Mouse (Mus musculus) heart, embryonic 14.5 days (tissue): ENCODE data around the gene Slc12a3. TPM values are rescaled to one million over a fixed set of nuclear protein-coding genes. Genes with fewer than 3 reads are reported as not detected.

ENCODE experiments used
- ATAC-seq: fragments of 200-750 bp; cut with Nextera tagmentation; 2 replicates; pipeline ENCODE4 v1.8.0; 2017; ENCODE audit warnings: low read depth, moderate TSS enrichment; ENCODE audit not compliant: insufficient number of reproducible peaks, insufficient read depth, low FRiP score
- H3K27ac ChIP-seq, 2 experiments: fragments of 200-500 bp in 1 of 2; fragments of 300-500 bp in 1 of 2; sonication (generic) in 1 of 2; replicated peaks in 1 of 2; 2 replicates each; pipeline ENCODE4 v1.5.1; 2012 to 2014; ENCODE audit warnings: low read depth in 2 of 2, low read length in 2 of 2, control low read depth in 1 of 2, mild to moderate bottlenecking in 1 of 2, mixed read lengths in 1 of 2; ENCODE audit not compliant: control insufficient read depth in 1 of 2, insufficient read depth in 1 of 2
- H3K27me3 ChIP-seq: fragments of 300-500 bp; sonication (generic); 2 replicates; pipeline ENCODE4 v1.6.1; 2014; ENCODE audit warnings: mild to moderate bottlenecking, low read length, control low read depth; ENCODE audit not compliant: control insufficient read depth, insufficient read depth
- H3K36me3 ChIP-seq: fragments of 300-500 bp; sonication (generic); 2 replicates; pipeline ENCODE4 v1.6.1; 2014; ENCODE audit warnings: mild to moderate bottlenecking, control low read depth, low read length, mixed read lengths; ENCODE audit not compliant: control insufficient read depth, insufficient read depth
- H3K4me1 ChIP-seq, 2 experiments: fragments of 200-500 bp in 1 of 2; fragments of 300-500 bp in 1 of 2; sonication (generic) in 1 of 2; 2 replicates each; pipeline ENCODE4 v1.6.1; 2012 to 2014; ENCODE audit warnings: low read length in 2 of 2, control low read depth in 1 of 2, mixed read lengths in 1 of 2; ENCODE audit not compliant: control insufficient read depth in 2 of 2, insufficient read depth in 2 of 2
- H3K4me2 ChIP-seq: fragments of 300-500 bp; sonication (generic); 2 replicates; pipeline ENCODE4 v1.6.1; 2014; ENCODE audit warnings: mild to moderate bottlenecking, low read length
- H3K4me3 ChIP-seq, 2 experiments: fragments of 200-500 bp in 1 of 2; fragments of 300-500 bp in 1 of 2; sonication (generic) in 1 of 2; 2 replicates each; pipeline ENCODE4 v1.5.1; 2012 to 2014; ENCODE audit warnings: low read length in 2 of 2, mild to moderate bottlenecking in 2 of 2, control low read depth in 1 of 2, low read depth in 1 of 2, moderate library complexity in 1 of 2; ENCODE audit not compliant: control insufficient read depth in 1 of 2, insufficient read depth in 1 of 2
- H3K9ac ChIP-seq: fragments of 300-500 bp; sonication (generic); 2 replicates; pipeline ENCODE4 v1.6.1; 2014; ENCODE audit warnings: mild to moderate bottlenecking, low read length
- H3K9me3 ChIP-seq: fragments of 300-500 bp; sonication (generic); 2 replicates; pipeline ENCODE4 v1.6.1; 2016; ENCODE audit warnings: low read length, control low read depth; ENCODE audit not compliant: control insufficient read depth
- WGBS: fragments of 180-500 bp; shearing (Covaris S2); extraction: QIAGEN DNeasy Blood & Tissue Kit; methylation state at CpG from one replicate; pipeline ENCODE4 v1.1.7; 2014; 5-methylcytosine and 5-hydroxymethylcytosine counted together
- polyA plus RNA-seq: library from polyadenylated mRNA; unstranded; fragments of >200 nt; fragmentation: Nextera tagmentation; extraction: Ambion mirVana; gene quantifications from 2 replicates; pipeline ENCODE4 v1.2.1, GENCODE M21; 2014

Slc12a3 gene
- polyA plus RNA-seq, 1 experiment from 2014 or later, result not detected

DNA sequence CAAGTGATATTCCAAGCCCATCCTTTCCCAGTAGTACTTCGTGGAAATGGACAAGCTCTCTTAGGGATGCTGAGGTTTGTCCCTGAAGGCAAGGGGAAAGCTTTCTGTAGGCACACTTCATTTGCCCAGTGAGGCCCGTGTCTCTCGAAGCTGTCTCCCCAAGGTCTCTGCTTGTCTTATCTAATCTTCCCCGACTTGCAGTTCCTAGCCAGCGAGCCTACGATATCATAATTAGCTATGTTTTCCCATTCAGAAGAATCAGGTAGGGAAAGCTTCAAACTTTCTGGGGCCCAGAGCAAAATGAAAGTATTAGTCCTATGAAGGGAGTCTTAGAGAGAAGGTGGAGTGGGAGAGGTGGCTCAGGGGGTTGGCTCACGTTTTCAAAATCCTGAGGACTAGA, 55.2 kb downstream of the Slc12a3 start:
- no peak overlapping the region for H3K9ac ChIP-seq
- H3K4me2 ChIP-seq, result no peak overlapping the region
- no peak overlapping the region for H3K27ac ChIP-seq
- H3K9me3 ChIP-seq, result no peaks in the 10 kb centered on the region
- H3K4me1 ChIP-seq, result peaks cover 2 to 16% of the 10 kb centered on the region in 2 experiments; a peak in 3 of 4 replicates
- WGBS, result 65% methylated on average over 7 of the region's 7 CpGs
- peaks cover 1% of the 10 kb centered on the region for H3K36me3 ChIP-seq
- H3K27me3 ChIP-seq, result no peaks in the 10 kb centered on the region
- no peak overlapping the region for H3K4me3 ChIP-seq
- ATAC-seq, result no peak

DNA sequence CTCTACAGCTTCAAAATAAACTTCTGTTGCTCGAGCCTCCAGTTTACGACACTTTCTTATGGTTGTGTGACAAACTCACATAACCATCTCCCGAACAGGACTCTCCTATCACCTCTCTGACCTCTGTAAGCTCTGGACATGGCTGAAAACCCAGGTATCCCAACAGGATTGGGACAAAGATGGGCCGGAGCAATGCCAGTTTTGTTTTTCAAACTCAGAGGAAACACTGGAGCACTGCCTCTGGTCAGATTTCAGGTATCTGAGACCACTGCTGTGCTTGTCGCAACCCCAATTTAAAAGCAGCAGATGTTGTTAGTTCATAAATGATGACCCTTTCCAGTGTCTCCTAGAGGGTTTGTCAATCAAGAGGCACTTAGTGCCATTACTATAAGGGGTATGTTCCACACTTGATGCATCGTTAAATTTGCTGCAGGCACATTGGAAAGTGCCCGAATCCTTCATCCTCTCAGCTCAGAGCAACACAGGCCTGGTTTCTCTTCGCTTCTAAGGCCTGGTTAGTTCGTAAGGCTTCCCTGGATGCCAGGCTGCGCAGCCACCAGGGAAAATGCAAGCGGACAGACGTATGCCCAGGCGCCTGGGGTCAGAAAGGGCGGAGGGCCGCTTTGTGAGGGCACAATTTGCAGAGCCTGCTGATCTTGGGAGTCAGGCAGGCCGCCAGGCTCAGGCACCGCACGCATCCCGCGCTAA, 56.7 kb downstream of the Slc12a3 start:
- no peak; the same call in 1 of the 2 replicates for ATAC-seq
- peaks cover 16% of the 10 kb centered on the region for H3K36me3 ChIP-seq
- no peaks in the 10 kb centered on the region for H3K9me3 ChIP-seq
- H3K4me1 ChIP-seq, result peaks cover 2 to 14% of the 10 kb centered on the region in 2 experiments; a peak in 2 of 4 replicates
- peak overlapping the region; percentile 60 to 68 for H3K27ac ChIP-seq
- no peaks in the 10 kb centered on the region for H3K27me3 ChIP-seq
- 25% methylated on average over 20 of the region's 20 CpGs for WGBS
- H3K9ac ChIP-seq, result peak overlapping the region; percentile 95
- H3K4me3 ChIP-seq, result peak overlapping the region; percentile 78 to 90
- peak overlapping the region; percentile 84 for H3K4me2 ChIP-seq

DNA sequence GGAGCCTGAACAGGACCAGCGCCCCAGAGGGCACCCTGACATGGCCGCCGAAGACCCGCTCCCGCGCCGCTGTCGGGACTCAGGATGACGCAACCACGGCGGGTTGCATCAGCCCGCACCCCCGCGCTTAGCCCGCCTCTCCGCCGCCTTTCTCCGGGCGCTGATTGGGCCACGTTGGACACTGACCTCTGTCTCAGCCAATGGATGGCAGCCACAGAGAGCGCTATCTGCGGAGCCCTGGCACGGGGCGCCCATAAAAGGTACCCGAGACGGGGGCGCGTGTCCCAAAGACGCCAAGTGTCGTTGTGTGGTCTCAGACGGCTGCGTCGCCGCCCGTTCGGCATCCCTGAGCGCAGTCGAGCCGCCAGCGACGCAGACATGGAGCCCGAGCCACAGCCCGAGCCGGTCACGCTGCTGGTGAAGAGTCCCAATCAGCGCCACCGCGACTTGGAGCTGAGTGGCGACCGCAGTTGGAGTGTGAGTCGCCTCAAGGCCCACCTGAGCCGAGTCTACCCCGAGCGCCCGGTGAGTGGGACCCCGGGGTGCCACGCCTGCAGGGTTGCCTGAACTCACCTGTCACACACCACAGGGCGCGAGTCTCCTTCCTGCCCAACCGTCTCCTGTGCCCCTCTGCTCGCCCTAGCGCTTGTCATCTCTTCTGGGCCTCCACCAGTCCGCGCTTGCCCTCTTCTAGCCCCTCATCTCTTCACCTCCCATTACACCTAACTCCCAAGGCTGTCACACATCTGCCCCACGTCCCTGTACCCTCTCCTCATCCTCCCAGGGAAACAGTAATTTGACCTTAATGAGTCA, 57.4 kb downstream of the Slc12a3 start, which contains the start of gene Herpud1:
Herpud1 (plus strand) TSS at position 225 of the 813 bp plus-strand sequence.
- Histone ChIP-seq H3K9me3 (no peaks in the 10 kb centered on the region), H3K4me2 (peak within 1 kb of the TSS; percentile 84), H3K9ac (peak within 1 kb of the TSS; percentile 95), H3K36me3 (peaks cover 24% of the 10 kb centered on the region), H3K27me3 (no peaks in the 10 kb centered on the region), H3K4me1 (peaks cover 2 to 14% of the 10 kb centered on the region in 2 experiments; a peak in 2 of 4 replicates), H3K4me3 (peak within 1 kb of the TSS; percentile 78 to 90), H3K27ac (peak within 1 kb of the TSS; percentile 91)
- ATAC-seq, result peak; percentile 97
- under 1% methylated on average over 65 of the region's 65 CpGs for WGBS

DNA sequence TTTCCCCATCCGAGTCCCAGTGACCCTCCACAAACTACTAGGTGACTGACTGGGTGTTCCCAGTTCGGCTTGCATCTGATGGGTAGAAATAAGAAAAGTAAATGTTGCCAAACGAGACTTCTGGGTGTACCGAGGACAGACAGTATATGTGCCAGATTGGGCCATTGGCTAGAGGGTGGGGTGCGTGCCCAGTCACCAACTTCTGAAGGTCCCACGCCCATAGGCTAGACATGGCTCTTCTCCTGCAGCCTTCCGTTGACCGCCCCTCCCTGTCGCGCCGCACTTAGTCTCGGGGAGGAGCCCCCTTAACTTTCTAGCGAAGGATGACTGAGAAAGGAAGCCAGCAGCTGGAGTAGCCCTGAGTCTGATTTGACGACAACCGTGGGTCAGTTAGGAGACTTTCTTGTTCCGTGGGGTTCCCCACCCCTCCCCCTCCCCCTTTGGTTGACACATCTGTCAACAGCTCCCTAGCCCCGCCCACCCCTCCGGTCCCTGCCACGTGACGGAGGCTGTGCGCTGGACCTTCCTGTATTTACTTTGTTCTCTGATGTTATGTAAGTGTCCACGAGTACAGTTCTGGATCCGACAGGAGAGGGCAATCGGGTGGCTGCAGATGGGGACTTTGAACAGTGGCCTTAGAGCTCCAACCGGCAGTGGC, 58.2 kb downstream of the Slc12a3 start:
- H3K9ac ChIP-seq, result peak overlapping the region; percentile 95
- H3K27ac ChIP-seq, result peak overlapping the region; percentile 91
- ATAC-seq, result peak; percentile 41; the same call in 1 of the 2 replicates
- H3K4me1 ChIP-seq, result peaks cover 5 to 15% of the 10 kb centered on the region in 2 experiments; a peak in 3 of 4 replicates
- H3K4me3 ChIP-seq, result peak overlapping the region; percentile 78 to 90
- no peaks in the 10 kb centered on the region for H3K27me3 ChIP-seq
- peaks cover 31% of the 10 kb centered on the region for H3K36me3 ChIP-seq
- no peaks in the 10 kb centered on the region for H3K9me3 ChIP-seq
- WGBS, result under 1% methylated on average over 25 of the region's 25 CpGs
- H3K4me2 ChIP-seq, result peak overlapping the region; percentile 84

DNA sequence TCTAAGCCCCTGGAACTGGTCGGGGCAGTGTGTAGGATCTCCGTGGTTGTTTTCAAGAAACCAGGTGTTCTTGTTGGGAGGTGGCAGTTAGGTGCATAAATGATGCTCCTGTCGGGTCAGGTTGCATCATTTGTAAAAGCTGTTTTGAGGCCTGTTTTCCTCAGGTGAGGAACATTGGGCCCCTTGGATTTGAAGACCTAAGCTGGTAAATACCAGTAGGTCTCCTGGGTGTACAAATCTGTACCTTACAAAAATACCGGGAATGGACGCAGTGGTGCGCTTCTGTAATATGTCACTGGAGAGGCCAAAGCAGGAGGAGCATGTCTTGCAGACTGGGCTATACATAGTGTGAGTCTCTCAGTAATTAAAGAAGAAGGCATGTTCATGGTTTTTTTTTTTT, 58.8 kb downstream of the Slc12a3 start:
- Histone ChIP-seq H3K4me2 (peak overlapping the region; percentile 84), H3K27ac (peak overlapping the region; percentile 23 to 91; a peak in 2 of 4 replicates), H3K27me3 (no peaks in the 10 kb centered on the region), H3K36me3 (peaks cover 37% of the 10 kb centered on the region), H3K4me1 (peaks cover 7 to 18% of the 10 kb centered on the region in 2 experiments; a peak in 3 of 4 replicates), H3K4me3 (peak overlapping the region; percentile 78 to 90), H3K9ac (peak overlapping the region; percentile 95), H3K9me3 (no peaks in the 10 kb centered on the region)
- no peak for ATAC-seq
- 26% methylated on average over 6 of the region's 6 CpGs for WGBS

DNA sequence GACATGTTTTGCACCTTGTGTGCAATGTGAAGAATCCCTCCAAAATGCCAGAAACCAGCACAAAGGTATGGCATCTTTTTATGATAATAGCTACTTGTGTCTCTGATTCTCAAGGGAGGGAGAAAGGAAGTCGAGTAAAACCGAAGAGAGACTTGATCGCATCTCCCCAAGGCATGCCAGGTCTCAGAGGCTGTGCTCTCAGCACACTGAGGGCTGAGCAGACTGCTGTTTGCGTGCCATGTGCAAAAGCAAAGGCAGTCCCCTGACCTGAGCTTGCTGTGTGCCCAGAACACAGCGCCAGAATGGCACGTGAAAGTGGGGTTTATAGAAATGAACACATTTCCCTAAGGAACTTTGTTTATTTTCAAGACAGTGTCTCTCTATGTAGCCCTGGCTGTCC, 60.5 kb downstream of the Slc12a3 start:
- H3K9me3 ChIP-seq, result no peaks in the 10 kb centered on the region
- H3K9ac ChIP-seq, result no peak overlapping the region
- peaks cover 54% of the 10 kb centered on the region for H3K36me3 ChIP-seq
- ATAC-seq, result no peak
- H3K27ac ChIP-seq, result no peak overlapping the region
- H3K27me3 ChIP-seq, result no peaks in the 10 kb centered on the region
- 90% methylated on average over 6 of the region's 6 CpGs for WGBS
- H3K4me1 ChIP-seq, result peaks cover 8 to 18% of the 10 kb centered on the region in 2 experiments; a peak in 3 of 4 replicates
- H3K4me3 ChIP-seq, result no peak overlapping the region
- no peak overlapping the region for H3K4me2 ChIP-seq

DNA sequence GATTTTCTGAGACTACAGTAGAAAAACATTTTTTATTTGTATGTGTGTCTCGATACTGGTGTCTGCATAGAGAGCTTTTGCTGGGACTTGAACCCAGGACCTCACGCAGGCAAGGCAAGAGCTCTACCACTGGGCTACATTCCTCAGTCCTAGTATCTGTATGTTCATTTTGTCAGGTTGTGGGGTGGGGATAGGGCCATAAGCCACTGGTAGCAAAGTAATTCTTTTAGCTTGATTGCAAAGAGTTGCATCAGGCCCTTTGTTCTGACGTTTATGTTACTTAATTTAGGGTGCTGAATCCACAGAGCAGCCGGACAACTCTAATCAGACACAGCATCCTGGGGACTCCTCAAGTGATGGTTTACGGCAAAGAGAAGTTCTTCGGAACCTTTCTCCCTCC, 61.4 kb downstream of the Slc12a3 start:
- no peak for ATAC-seq
- H3K4me3 ChIP-seq, result no peak overlapping the region
- no peak overlapping the region for H3K9ac ChIP-seq
- no peaks in the 10 kb centered on the region for H3K9me3 ChIP-seq
- peaks cover 63% of the 10 kb centered on the region for H3K36me3 ChIP-seq
- no peaks in the 10 kb centered on the region for H3K27me3 ChIP-seq
- no peak overlapping the region for H3K4me2 ChIP-seq
- 89% methylated on average over 6 of the region's 6 CpGs for WGBS
- H3K27ac ChIP-seq, result no peak overlapping the region
- H3K4me1 ChIP-seq, result peaks cover 8 to 18% of the 10 kb centered on the region in 2 experiments; a peak in 3 of 4 replicates
